Mouse (Mus musculus) layer of hippocampus, adult 9-10 months (tissue): ENCODE data around the gene Tgif1.
"Not testable (repeated sequence)": the region's sequence is repeated elsewhere in the genome, so short reads cannot be mapped to it uniquely, and the experiment has no call there.

Experiments
- DNase-seq: peaks from one replicate; pipeline ENCODE4 v3.0.0; 2022; ENCODE audit warnings: low spot score

The Tgif1 gene

GRCm38 (mm10) chr17:70843252-70843651, 10.1 kb downstream of the Tgif1 start:
- DNase-seq, result no peak

- no peak for DNase-seq
Observed at GRCm38 (mm10) chr17:70838533-70838932, 14.8 kb downstream of the Tgif1 start.

- no peak for DNase-seq
Observed at GRCm38 (mm10) chr17:70838031-70838430, 15.3 kb downstream of the Tgif1 start.

- not testable (repeated sequence) for DNase-seq
Observed at GRCm38 (mm10) chr17:70837474-70837873, 15.9 kb downstream of the Tgif1 start.

- DNase-seq, result no peak
Observed at GRCm38 (mm10) chr17:70836820-70837219, 16.5 kb downstream of the Tgif1 start.

- DNase-seq, result no peak
Observed at GRCm38 (mm10) chr17:70835071-70835790, 18.1 kb downstream of the Tgif1 start.

GRCm38 (mm10) chr17:70834430-70834965, 18.8 kb downstream of the Tgif1 start:
- no peak for DNase-seq

GRCm38 (mm10) chr17:70832544-70832943, 20.8 kb downstream of the Tgif1 start:
- peak; percentile 60 for DNase-seq

GRCm38 (mm10) chr17:70831591-70831990, 21.8 kb downstream of the Tgif1 start:
- DNase-seq, result no peak

- DNase-seq, result no peak
Observed at GRCm38 (mm10) chr17:70829943-70830715, 23.2 kb downstream of the Tgif1 start.

GRCm38 (mm10) chr17:70829217-70829616, 24.1 kb downstream of the Tgif1 start:
- DNase-seq, result no peak

- DNase-seq, result no peak
Observed at GRCm38 (mm10) chr17:70828569-70828968, 24.8 kb downstream of the Tgif1 start.

- no peak for DNase-seq
Observed at GRCm38 (mm10) chr17:70828180-70828528, 25.2 kb downstream of the Tgif1 start.

GRCm38 (mm10) chr17:70827463-70828179, 25.7 kb downstream of the Tgif1 start:
- not testable (repeated sequence) for DNase-seq

GRCm38 (mm10) chr17:70826227-70826626, 27.1 kb downstream of the Tgif1 start:
- peak; percentile 39 for DNase-seq

GRCm38 (mm10) chr17:70823083-70823482, 30.3 kb downstream of the Tgif1 start:
- DNase-seq, result no peak

- no peak for DNase-seq
Observed at GRCm38 (mm10) chr17:70817862-70818451, 35.4 kb downstream of the Tgif1 start.

GRCm38 (mm10) chr17:70815001-70815400, 38.3 kb downstream of the Tgif1 start:
- no peak for DNase-seq

GRCm38 (mm10) chr17:70810795-70811194, 42.6 kb downstream of the Tgif1 start:
- no peak for DNase-seq

- no peak for DNase-seq
Observed at GRCm38 (mm10) chr17:70809776-70810175, 43.6 kb downstream of the Tgif1 start.

GRCm38 (mm10) chr17:70808837-70809236, 44.5 kb downstream of the Tgif1 start:
- DNase-seq, result no peak

- DNase-seq, result no peak
Observed at GRCm38 (mm10) chr17:70807885-70808284, 45.5 kb downstream of the Tgif1 start.
